In genomic region chr11:78032809-78033195, GRCm38 (mm10) we compare ENCODE assay signal across 8 mouse cellular contexts. TPM values are rescaled to one million over a fixed set of nuclear protein-coding genes. Genes with fewer than 3 reads are reported as not detected.
A peak's percentile ranks its signal among the peaks of the same experiment; 100 is the strongest.
DNase-seq lines count a peak whose midpoint lies in the region; ATAC-seq lines count a peak whose summit lies in the region.

No protein-coding gene starts in this region.

- H3K9ac ChIP-seq in lung, embryonic 15.5 days, result peak overlapping the region; percentile 67
- H3K9ac ChIP-seq in embryonic facial prominence, embryonic 13.5 days, result peak overlapping the region; percentile 88
- peak overlapping the region; percentile 80 for H3K9ac ChIP-seq in neural tube, embryonic 14.5 days (replicated peaks; ENCODE audit: low read depth, low read length)

- H3K27me3 ChIP-seq in lung, embryonic 15.5 days, result no peaks in the 10 kb centered on the region
- no peaks in the 10 kb centered on the region for H3K27me3 ChIP-seq in embryonic facial prominence, embryonic 13.5 days
- H3K27me3 ChIP-seq in limb, embryonic 10.5 days (ENCODE audit: low read depth, poor library complexity, severe bottlenecking), result no peaks in the 10 kb centered on the region
- H3K27me3 ChIP-seq in neural tube, embryonic 14.5 days (ENCODE audit: control insufficient read depth, insufficient read depth, low read length), result no peaks in the 10 kb centered on the region

- peaks cover 28% of the 10 kb centered on the region for H3K36me3 ChIP-seq in lung, embryonic 15.5 days
- H3K36me3 ChIP-seq in embryonic facial prominence, embryonic 13.5 days, result peaks cover 32% of the 10 kb centered on the region
- H3K36me3 ChIP-seq in limb, embryonic 10.5 days, result peaks cover 48% of the 10 kb centered on the region
- H3K36me3 ChIP-seq in neural tube, embryonic 14.5 days (ENCODE audit: control insufficient read depth, insufficient read depth, low read length), result peaks cover 23% of the 10 kb centered on the region; the same call in 1 of the 2 replicates

- DNase-seq in lung, postnatal 14 days, result no peak
- DNase-seq in limb, embryonic 10.5 days (ENCODE audit: low spot score), result no peak
- no peak for DNase-seq in c-Kit-positive CD71-positive TER-119-positive erythroid progenitor cells, embryonic 14.5 days (ENCODE audit: low spot score)
- DNase-seq in kidney, postnatal 4 days, result no peak
- no peak for DNase-seq in ovary, postnatal 36 days (ENCODE audit: low spot score)

- ATAC-seq in lung, embryonic 15.5 days (ENCODE audit: borderline replicate concordance, extremely low read depth, low FRiP score, low TSS enrichment), result no peak
- ATAC-seq in embryonic facial prominence, embryonic 13.5 days (ENCODE audit: insufficient number of reproducible peaks, insufficient read depth, low FRiP score, low TSS enrichment, low read depth), result no peak
- no peak for ATAC-seq in neural tube, embryonic 14.5 days (ENCODE audit: low read depth)

- H3K27ac ChIP-seq in lung, embryonic 15.5 days, result peak overlapping the region; percentile 94
- H3K27ac ChIP-seq in embryonic facial prominence, embryonic 13.5 days, result peak overlapping the region; percentile 92; the same call in 1 of the 2 replicates
- peak overlapping the region; percentile 92 for H3K27ac ChIP-seq in limb, embryonic 10.5 days
- H3K27ac ChIP-seq in neural tube, embryonic 14.5 days (ENCODE audit: low read depth, low read length), result peak overlapping the region; percentile 94

- peak overlapping the region; percentile 66 for H3K4me3 ChIP-seq in lung, embryonic 15.5 days
- H3K4me3 ChIP-seq in embryonic facial prominence, embryonic 13.5 days, result peak overlapping the region; percentile 77
- peak overlapping the region; percentile 79 for H3K4me3 ChIP-seq in limb, embryonic 10.5 days
- H3K4me3 ChIP-seq in neural tube, embryonic 14.5 days (ENCODE audit: low read depth, low read length), result peak overlapping the region; percentile 70

- H3K9me3 ChIP-seq in lung, embryonic 15.5 days, result no peaks in the 10 kb centered on the region
- H3K9me3 ChIP-seq in embryonic facial prominence, embryonic 13.5 days, result no peaks in the 10 kb centered on the region
- no peaks in the 10 kb centered on the region for H3K9me3 ChIP-seq in limb, embryonic 10.5 days (replicated peaks)
- H3K9me3 ChIP-seq in neural tube, embryonic 14.5 days (ENCODE audit: control insufficient read depth, low read length), result no peaks in the 10 kb centered on the region

- peak overlapping the region; percentile 96 for H3K4me2 ChIP-seq in lung, embryonic 15.5 days
- H3K4me2 ChIP-seq in embryonic facial prominence, embryonic 13.5 days, result peak overlapping the region; percentile 80
- peak overlapping the region; percentile 68 for H3K4me2 ChIP-seq in neural tube, embryonic 14.5 days (ENCODE audit: low read depth, low read length)

- WGBS in lung, embryonic 15.5 days, result 5% methylated on average over 5 of the region's 5 CpGs
- 13% methylated on average over 5 of the region's 5 CpGs for WGBS in embryonic facial prominence, embryonic 13.5 days
- 21% methylated on average over 5 of the region's 5 CpGs for WGBS in limb, embryonic 10.5 days
- WGBS in neural tube, embryonic 14.5 days, result 13% methylated on average over 5 of the region's 5 CpGs

- H3K4me1 ChIP-seq in lung, embryonic 15.5 days, result peaks cover 41% of the 10 kb centered on the region
- peaks cover 40% of the 10 kb centered on the region for H3K4me1 ChIP-seq in embryonic facial prominence, embryonic 13.5 days
- H3K4me1 ChIP-seq in limb, embryonic 10.5 days, result peaks cover 57% of the 10 kb centered on the region
- H3K4me1 ChIP-seq in neural tube, embryonic 14.5 days (ENCODE audit: control insufficient read depth, insufficient read depth, low read length), result peaks cover 20% of the 10 kb centered on the region

RNA-seq across cellular contexts. Expression of gene Dhrs13, which starts 0.7 kb away (rescaled TPM):
- polyA plus RNA-seq in lung, embryonic 15.5 days (2015; fragmentation: Nextera tagmentation; extraction: Ambion mirVana), result 18.7 and 19.8 TPM in 2 replicates
- polyA plus RNA-seq in embryonic facial prominence, embryonic 13.5 days (2015; fragmentation: Nextera tagmentation; extraction: Ambion mirVana), result 16.1 and 20.5 TPM in 2 replicates
- polyA plus RNA-seq in limb, embryonic 10.5 days (2016; fragmentation: Nextera tagmentation; extraction: Ambion mirVana), result 16.1 and 17.5 TPM in 2 replicates
- polyA plus RNA-seq in neural tube, embryonic 14.5 days (2014; fragmentation: Nextera tagmentation; extraction: Ambion mirVana), result 55.6 and 58.6 TPM in 2 replicates

RNA-seq across cellular contexts. Expression of gene Flot2, which starts 4.9 kb away (rescaled TPM):
- polyA plus RNA-seq in lung, embryonic 15.5 days (2015; fragmentation: Nextera tagmentation; extraction: Ambion mirVana), result 65.9 and 67.2 TPM in 2 replicates
- polyA plus RNA-seq in embryonic facial prominence, embryonic 13.5 days (2015; fragmentation: Nextera tagmentation; extraction: Ambion mirVana), result 49.4 and 53.2 TPM in 2 replicates
- polyA plus RNA-seq in limb, embryonic 10.5 days (2016; fragmentation: Nextera tagmentation; extraction: Ambion mirVana), result 58.9 and 64.6 TPM in 2 replicates
- polyA plus RNA-seq in neural tube, embryonic 14.5 days (2014; fragmentation: Nextera tagmentation; extraction: Ambion mirVana), result 106 and 117 TPM in 2 replicates

RNA-seq across cellular contexts. Expression of gene Eral1, which starts 47.4 kb away (rescaled TPM):
- polyA plus RNA-seq in lung, embryonic 15.5 days (2015; fragmentation: Nextera tagmentation; extraction: Ambion mirVana), result 34.3 and 36.4 TPM in 2 replicates
- polyA plus RNA-seq in embryonic facial prominence, embryonic 13.5 days (2015; fragmentation: Nextera tagmentation; extraction: Ambion mirVana), result 34.8 and 39.0 TPM in 2 replicates
- polyA plus RNA-seq in limb, embryonic 10.5 days (2016; fragmentation: Nextera tagmentation; extraction: Ambion mirVana), result 43.4 and 45.4 TPM in 2 replicates
- polyA plus RNA-seq in neural tube, embryonic 14.5 days (2014; fragmentation: Nextera tagmentation; extraction: Ambion mirVana), result 30.4 and 33.6 TPM in 2 replicates

RNA-seq across cellular contexts. Expression of gene Phf12, which starts 50.2 kb away (rescaled TPM):
- polyA plus RNA-seq in lung, embryonic 15.5 days (2015; fragmentation: Nextera tagmentation; extraction: Ambion mirVana), result 15.5 and 15.9 TPM in 2 replicates
- 19.8 and 22.7 TPM in 2 replicates for polyA plus RNA-seq in embryonic facial prominence, embryonic 13.5 days (2015; fragmentation: Nextera tagmentation; extraction: Ambion mirVana)
- 21.0 and 23.1 TPM in 2 replicates for polyA plus RNA-seq in limb, embryonic 10.5 days (2016; fragmentation: Nextera tagmentation; extraction: Ambion mirVana)
- 16.3 and 19.0 TPM in 2 replicates for polyA plus RNA-seq in neural tube, embryonic 14.5 days (2014; fragmentation: Nextera tagmentation; extraction: Ambion mirVana)
